Mouse (Mus musculus): ENCODE data around the gene Hoxc6. TPM values are rescaled to one million over a fixed set of nuclear protein-coding genes. Genes with fewer than 3 reads are reported as not detected.
A peak's percentile ranks its signal among the peaks of the same experiment; 100 is the strongest.

The Hoxc6 gene
- polyA plus RNA-seq, 1 experiment from 2014 or later, result 0.36 TPM

GRCm38 (mm10) chr15:102997431-102997830 lies 626 bp upstream of the Hoxc6 start:
- H3K4me1 ChIP-seq (replicated peaks; ENCODE audit: control insufficient read depth, insufficient read depth, low read length), result no peaks in the 10 kb centered on the region; the same call in 1 of the 2 replicates
- H3K9me3 ChIP-seq (ENCODE audit: control insufficient read depth, low read length), result no peaks in the 10 kb centered on the region
- no peak overlapping the region for H3K4me2 ChIP-seq (ENCODE audit: low read depth, low read length)
- no peak overlapping the region for H3K27ac ChIP-seq (ENCODE audit: low read length)
- ATAC-seq (ENCODE audit: low read depth), result no peak
- 3% methylated on average over 3 of the region's 3 CpGs for WGBS
- H3K4me3 ChIP-seq (ENCODE audit: low read length), result no peak overlapping the region
- H3K27me3 ChIP-seq (ENCODE audit: control insufficient read depth, insufficient read depth, low read depth, low read length), result peaks cover 93% of the 10 kb centered on the region
- no peaks in the 10 kb centered on the region for H3K36me3 ChIP-seq (ENCODE audit: control insufficient read depth, insufficient read depth, low read length)
- no peak overlapping the region for H3K9ac ChIP-seq (ENCODE audit: low read length)

- 0% methylated on average over 19 of the region's 19 CpGs for WGBS
- Histone ChIP-seq H3K36me3 (ENCODE audit: control insufficient read depth, insufficient read depth, low read length) (no peaks in the 10 kb centered on the region), H3K4me2 (ENCODE audit: low read depth, low read length) (peak overlapping the region; percentile 62), H3K27me3 (ENCODE audit: control insufficient read depth, insufficient read depth, low read depth, low read length) (peaks cover 94% of the 10 kb centered on the region), H3K27ac (ENCODE audit: low read length) (no peak overlapping the region), H3K9me3 (ENCODE audit: control insufficient read depth, low read length) (no peaks in the 10 kb centered on the region), H3K4me3 (ENCODE audit: low read length) (peak overlapping the region; percentile 46), H3K4me1 (replicated peaks; ENCODE audit: control insufficient read depth, insufficient read depth, low read length) (no peaks in the 10 kb centered on the region; the same call in 1 of the 2 replicates), H3K9ac (ENCODE audit: low read length) (no peak overlapping the region)
- ATAC-seq (ENCODE audit: low read depth), result peak; percentile 15; the same call in 1 of the 2 replicates
These were observed 638 bp downstream of the Hoxc6 start for GRCm38 (mm10) chr15:102998608-102999182.

- H3K4me1 ChIP-seq (replicated peaks; ENCODE audit: control insufficient read depth, insufficient read depth, low read length), result no peaks in the 10 kb centered on the region; the same call in 1 of the 2 replicates
- H3K4me3 ChIP-seq (ENCODE audit: low read length), result peak overlapping the region; percentile 46
- no peak overlapping the region for H3K27ac ChIP-seq (ENCODE audit: low read length)
- WGBS, result under 1% methylated on average over 33 of the region's 33 CpGs
- no peaks in the 10 kb centered on the region for H3K36me3 ChIP-seq (ENCODE audit: control insufficient read depth, insufficient read depth, low read length)
- H3K27me3 ChIP-seq (ENCODE audit: control insufficient read depth, insufficient read depth, low read depth, low read length), result peaks cover 95% of the 10 kb centered on the region
- H3K4me2 ChIP-seq (ENCODE audit: low read depth, low read length), result peak overlapping the region; percentile 62
- peak; percentile 47; the same call in 1 of the 2 replicates for ATAC-seq (ENCODE audit: low read depth)
- H3K9me3 ChIP-seq (ENCODE audit: control insufficient read depth, low read length), result no peaks in the 10 kb centered on the region
- H3K9ac ChIP-seq (ENCODE audit: low read length), result peak overlapping the region; percentile 17; the same call in 1 of the 2 replicates
These were observed 1.2 kb downstream of the Hoxc6 start for GRCm38 (mm10) chr15:102999183-102999831.

- Histone ChIP-seq H3K4me3 (ENCODE audit: low read length) (no peak overlapping the region), H3K9ac (ENCODE audit: low read length) (no peak overlapping the region), H3K4me2 (ENCODE audit: low read depth, low read length) (0 out of 2 replicates have a peak overlapping the region, but pooled peaks have one; percentile 62), H3K27me3 (ENCODE audit: control insufficient read depth, insufficient read depth, low read depth, low read length) (peaks cover 95% of the 10 kb centered on the region), H3K4me1 (replicated peaks; ENCODE audit: control insufficient read depth, insufficient read depth, low read length) (no peaks in the 10 kb centered on the region; the same call in 1 of the 2 replicates), H3K27ac (ENCODE audit: low read length) (no peak overlapping the region), H3K9me3 (ENCODE audit: control insufficient read depth, low read length) (no peaks in the 10 kb centered on the region), H3K36me3 (ENCODE audit: control insufficient read depth, insufficient read depth, low read length) (no peaks in the 10 kb centered on the region)
- ATAC-seq (ENCODE audit: low read depth), result 0 out of 2 replicates have a peak, but pooled peaks have one; percentile 16
- WGBS, result 5% methylated on average over 11 of the region's 11 CpGs
These were observed 1.9 kb downstream of the Hoxc6 start for GRCm38 (mm10) chr15:102999955-103000354.

- Histone ChIP-seq H3K27me3 (ENCODE audit: control insufficient read depth, insufficient read depth, low read depth, low read length) (peaks cover 95% of the 10 kb centered on the region), H3K4me3 (ENCODE audit: low read length) (no peak overlapping the region), H3K9me3 (ENCODE audit: control insufficient read depth, low read length) (no peaks in the 10 kb centered on the region), H3K9ac (ENCODE audit: low read length) (no peak overlapping the region), H3K4me1 (replicated peaks; ENCODE audit: control insufficient read depth, insufficient read depth, low read length) (no peaks in the 10 kb centered on the region; the same call in 1 of the 2 replicates), H3K27ac (ENCODE audit: low read length) (no peak overlapping the region), H3K4me2 (ENCODE audit: low read depth, low read length) (peak overlapping the region; percentile 30), H3K36me3 (ENCODE audit: control insufficient read depth, insufficient read depth, low read length) (no peaks in the 10 kb centered on the region)
- ATAC-seq (ENCODE audit: low read depth), result no peak
- under 1% methylated on average over 24 of the region's 24 CpGs for WGBS
These were observed 2.4 kb downstream of the Hoxc6 start for GRCm38 (mm10) chr15:103000501-103000901.

GRCm38 (mm10) chr15:103001370-103001769 lies 3.3 kb downstream of the Hoxc6 start:
- Histone ChIP-seq H3K4me3 (ENCODE audit: low read length) (no peak overlapping the region), H3K9ac (ENCODE audit: low read length) (no peak overlapping the region), H3K9me3 (ENCODE audit: control insufficient read depth, low read length) (no peaks in the 10 kb centered on the region), H3K36me3 (ENCODE audit: control insufficient read depth, insufficient read depth, low read length) (no peaks in the 10 kb centered on the region), H3K27ac (ENCODE audit: low read length) (no peak overlapping the region), H3K4me2 (ENCODE audit: low read depth, low read length) (no peak overlapping the region), H3K4me1 (replicated peaks; ENCODE audit: control insufficient read depth, insufficient read depth, low read length) (no peaks in the 10 kb centered on the region; the same call in 1 of the 2 replicates), H3K27me3 (ENCODE audit: control insufficient read depth, insufficient read depth, low read depth, low read length) (peaks cover 95% of the 10 kb centered on the region)
- ATAC-seq (ENCODE audit: low read depth), result no peak
- 24% methylated on average over 2 of the region's 2 CpGs for WGBS

GRCm38 (mm10) chr15:103002156-103002555 lies 4.1 kb downstream of the Hoxc6 start:
- H3K36me3 ChIP-seq (ENCODE audit: control insufficient read depth, insufficient read depth, low read length), result no peaks in the 10 kb centered on the region
- H3K27ac ChIP-seq (ENCODE audit: low read length), result no peak overlapping the region
- H3K9ac ChIP-seq (ENCODE audit: low read length), result no peak overlapping the region
- H3K27me3 ChIP-seq (ENCODE audit: control insufficient read depth, insufficient read depth, low read depth, low read length), result peaks cover 96% of the 10 kb centered on the region
- WGBS, result 22% methylated on average over 4 of the region's 4 CpGs
- H3K9me3 ChIP-seq (ENCODE audit: control insufficient read depth, low read length), result no peaks in the 10 kb centered on the region
- H3K4me2 ChIP-seq (ENCODE audit: low read depth, low read length), result no peak overlapping the region
- H3K4me1 ChIP-seq (replicated peaks; ENCODE audit: control insufficient read depth, insufficient read depth, low read length), result no peaks in the 10 kb centered on the region; the same call in 1 of the 2 replicates
- no peak overlapping the region for H3K4me3 ChIP-seq (ENCODE audit: low read length)
- no peak for ATAC-seq (ENCODE audit: low read depth)

- WGBS, result 6% methylated on average over 13 of the region's 13 CpGs
- no peak overlapping the region for H3K4me2 ChIP-seq (ENCODE audit: low read depth, low read length)
- H3K9ac ChIP-seq (ENCODE audit: low read length), result no peak overlapping the region
- H3K9me3 ChIP-seq (ENCODE audit: control insufficient read depth, low read length), result no peaks in the 10 kb centered on the region
- H3K4me3 ChIP-seq (ENCODE audit: low read length), result no peak overlapping the region
- ATAC-seq (ENCODE audit: low read depth), result no peak
- H3K27ac ChIP-seq (ENCODE audit: low read length), result no peak overlapping the region
- no peaks in the 10 kb centered on the region; the same call in 1 of the 2 replicates for H3K4me1 ChIP-seq (replicated peaks; ENCODE audit: control insufficient read depth, insufficient read depth, low read length)
- no peaks in the 10 kb centered on the region for H3K36me3 ChIP-seq (ENCODE audit: control insufficient read depth, insufficient read depth, low read length)
- peaks cover 98% of the 10 kb centered on the region for H3K27me3 ChIP-seq (ENCODE audit: control insufficient read depth, insufficient read depth, low read depth, low read length)
These were observed 4.9 kb downstream of the Hoxc6 start for GRCm38 (mm10) chr15:103002821-103003448.

GRCm38 (mm10) chr15:103005308-103005707 lies 7.3 kb downstream of the Hoxc6 start:
- peaks cover 98% of the 10 kb centered on the region for H3K27me3 ChIP-seq (ENCODE audit: control insufficient read depth, insufficient read depth, low read depth, low read length)
- WGBS, result under 1% methylated on average over 17 of the region's 17 CpGs
- H3K9me3 ChIP-seq (ENCODE audit: control insufficient read depth, low read length), result no peaks in the 10 kb centered on the region
- H3K27ac ChIP-seq (ENCODE audit: low read length), result no peak overlapping the region
- H3K36me3 ChIP-seq (ENCODE audit: control insufficient read depth, insufficient read depth, low read length), result no peaks in the 10 kb centered on the region
- no peak overlapping the region for H3K9ac ChIP-seq (ENCODE audit: low read length)
- no peak overlapping the region for H3K4me3 ChIP-seq (ENCODE audit: low read length)
- ATAC-seq (ENCODE audit: low read depth), result no peak
- no peak overlapping the region for H3K4me2 ChIP-seq (ENCODE audit: low read depth, low read length)
- H3K4me1 ChIP-seq (replicated peaks; ENCODE audit: control insufficient read depth, insufficient read depth, low read length), result no peaks in the 10 kb centered on the region
